Mouse (Mus musculus) ES-Bruce4 (cell line): Measurements from ENCODE around the gene Gpr89.

ENCODE experiments used
- CTCF ChIP-seq: IDR thresholded peaks from one replicate; pipeline ENCODE4 v1.8.1; 2011; ENCODE audit warnings: low read depth, low read length
- EP300 ChIP-seq: IDR thresholded peaks from 2 replicates; pipeline ENCODE4 v1.6.1; 2011; ENCODE audit warnings: low read depth, low read length; ENCODE audit not compliant: insufficient read depth
- POLR2A ChIP-seq: IDR thresholded peaks from one replicate; pipeline ENCODE4 v1.8.1; 2011; ENCODE audit warnings: low read length; ENCODE audit not compliant: insufficient read depth

- TF ChIP-seq CTCF: no peak
- TF ChIP-seq POLR2A: no peak
- no peak for TF ChIP-seq EP300
Measured at GRCm38 (mm10) chr3:96881557-96881956, 23.6 kb downstream of the Gpr89 start.
